Mouse (Mus musculus): Measurements from ENCODE around the gene Slc26a10.

DNA sequence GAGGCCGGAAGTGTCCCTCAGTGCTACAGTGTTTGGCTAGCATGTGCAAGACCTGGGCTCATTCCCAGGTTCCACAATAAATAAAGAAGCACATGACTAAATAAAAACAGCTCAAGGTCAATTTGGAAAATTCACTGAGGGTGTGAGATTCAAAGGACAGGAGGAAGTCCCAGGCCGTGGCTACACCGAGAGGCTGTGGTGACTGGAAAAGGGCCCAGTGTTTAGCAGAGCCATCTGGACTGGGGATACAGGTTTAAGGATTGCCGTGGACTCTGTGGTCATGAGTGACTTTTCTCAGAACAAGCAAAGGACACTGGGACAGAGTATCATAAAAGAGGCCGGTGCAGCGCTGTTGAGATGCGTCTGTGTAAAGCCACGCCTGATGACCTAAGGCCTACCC is 32.8 kb upstream of the Slc26a10 start:
- TF ChIP-seq CTCF (IDR thresholded peaks at IDR 0.05; ENCODE audit: insufficient read depth, low read depth, low read length) (no peak), POLR2A (IDR thresholded peaks at IDR 0.05; ENCODE audit: insufficient read depth, low read depth, low read length) (no peak)

Measured in olfactory bulb, adult 2 months (tissue).